Mouse (Mus musculus) E14TG2a.4 (cell line): ENCODE measurements at regions not wholly inside any gene's neighbourhood (a gene's known extent, or its start where the extent isn't known, plus 50 kb on each side); places are given as distances from the start of the nearest gene placed in this dataset.

ENCODE experiments used
- CTCF ChIP-seq: conservative IDR thresholded peaks from 2 replicates; pipeline ENCODE4 v1.5.1; 2014; ENCODE audit warnings: low read length
- NANOG ChIP-seq: IDR thresholded peaks from 2 replicates; pipeline ENCODE4 v1.6.1; 2014; ENCODE audit warnings: borderline replicate concordance, low read length, mixed read lengths
- POU5F1 ChIP-seq: IDR thresholded peaks from 2 replicates; pipeline ENCODE4 v1.6.1; 2014; ENCODE audit warnings: low read length, borderline replicate concordance

- TF ChIP-seq CTCF = no peak
- no peak for TF ChIP-seq NANOG
- no peak for TF ChIP-seq POU5F1
Observed at GRCm38 (mm10) chr5:64463570-64463969, 307.5 kb downstream of the Tbc1d1 start.
